Mouse (Mus musculus): ENCODE data around the gene Spata32. TPM values are rescaled to one million over a fixed set of nuclear protein-coding genes. Genes with fewer than 3 reads are reported as not detected.

Gene Spata32
- polyA plus RNA-seq (2014; fragmentation: Illumina TruSeq; extraction: RNeasy Lipid Tissue Mini Kit (QIAGEN cat#74804); ENCODE audit: insufficient read depth, low read depth, low replicate concordance): not detected

GRCm38 (mm10) chr11:103217790-103218516 lies at the start of gene Spata32:
Spata32 (minus strand) TSS chr11:103218432.

DNA sequence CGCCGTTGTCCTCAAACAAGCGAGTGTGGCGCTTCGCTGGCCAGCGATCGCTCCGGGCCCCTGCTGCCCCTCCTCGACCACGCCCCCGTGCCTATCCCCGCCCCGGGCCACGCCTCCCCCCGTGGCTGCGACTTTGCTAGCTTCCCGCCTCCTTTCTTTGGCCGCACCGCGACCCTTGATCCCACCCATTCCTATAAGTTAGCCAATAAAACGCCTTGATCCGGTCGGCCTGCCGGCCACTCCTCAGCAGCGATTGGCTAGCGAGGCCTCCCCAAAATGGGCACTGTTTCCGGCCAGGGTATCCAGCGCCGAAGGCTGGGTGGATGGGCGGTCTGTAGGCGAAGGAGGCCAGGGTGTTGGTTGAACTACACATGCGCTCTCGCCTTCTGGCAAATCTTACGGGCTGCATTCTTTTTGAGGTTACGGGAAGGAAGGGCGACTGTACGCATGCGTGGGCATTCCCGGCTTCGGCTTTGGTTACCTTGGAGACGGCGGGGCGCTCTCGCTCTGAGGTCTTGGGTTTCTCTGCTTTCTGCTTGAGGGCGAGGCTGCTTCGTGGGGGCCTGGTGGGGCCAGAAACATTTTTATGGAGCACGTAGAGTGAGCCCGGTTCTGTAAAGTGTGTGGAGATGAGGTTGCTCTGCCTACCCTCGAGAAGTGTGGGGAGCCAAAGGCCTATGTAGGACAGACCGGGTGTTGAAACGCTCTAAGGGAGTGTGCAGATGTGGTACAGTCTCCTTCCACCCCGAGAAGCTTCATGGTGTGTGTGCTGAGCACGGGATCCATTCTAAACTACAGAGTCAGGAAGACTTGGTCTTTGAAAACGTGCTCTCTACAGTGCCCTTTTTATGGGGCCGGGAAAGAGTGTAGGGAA lies 49.4 kb upstream of the Spata32 start, which contains the start of gene Map3k14:
Gene Map3k14, minus strand, starts transcription at position 127 of the 874 bp plus-strand sequence.

GRCm38 (mm10) chr11:103208458-103208857 lies 9.8 kb downstream of the Spata32 start, which contains the start of gene 1700023F06Rik:
1700023F06Rik (minus strand) TSS chr11:103208558.

DNA sequence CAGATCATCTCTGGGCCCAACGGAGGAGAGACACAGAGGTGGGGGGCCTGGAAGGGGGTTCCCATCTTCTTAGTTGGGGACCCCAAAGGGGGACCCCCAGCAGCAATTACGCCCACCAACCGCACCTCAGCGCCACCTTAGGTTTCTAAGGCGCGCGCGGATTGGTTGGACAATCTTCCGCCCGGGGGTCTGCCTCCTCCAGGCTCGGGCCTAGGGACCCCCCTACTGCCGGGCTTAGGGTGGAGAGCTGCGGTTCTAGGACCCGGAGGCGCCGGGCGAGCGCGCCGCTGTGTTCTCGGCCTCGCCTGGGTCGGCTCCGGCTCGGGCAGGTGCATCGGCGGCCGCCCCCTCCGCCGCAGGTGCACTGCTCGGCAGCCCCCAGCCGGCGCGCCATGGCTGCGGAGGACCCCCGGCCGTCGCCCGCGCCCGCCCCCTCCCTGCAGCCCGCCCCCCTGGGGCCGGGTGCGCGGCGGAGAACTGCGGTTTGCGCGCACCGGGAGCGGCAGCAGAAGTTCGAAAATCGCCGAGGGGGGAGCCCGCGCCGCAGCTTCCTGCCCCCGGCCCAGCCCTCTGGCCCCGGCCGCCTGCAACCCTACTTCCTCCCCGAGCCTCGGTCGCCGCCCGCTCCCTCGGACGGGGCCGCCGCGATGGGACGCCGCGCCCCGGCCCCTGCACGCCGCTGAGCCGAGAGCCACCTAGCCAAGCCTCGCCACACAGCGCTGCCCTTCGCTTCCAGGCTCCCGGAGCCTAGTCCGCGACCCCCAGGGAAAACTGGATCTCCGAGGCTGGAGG lies 47.5 kb downstream of the Spata32 start, which contains the start of gene Fmnl1:
Gene Fmnl1, plus strand, starts transcription at position 614 of the 792 bp plus-strand sequence.

Other genes with a start within 250 kb of the Spata32 start
- gene Nmt1, start 190.2 kb downstream of the Spata32 start, polyA plus RNA-seq (2014; fragmentation: Illumina TruSeq; extraction: RNeasy Lipid Tissue Mini Kit (QIAGEN cat#74804); ENCODE audit: insufficient read depth, low read depth, low replicate concordance): 28.8 TPM
- 19.7 TPM for gene Dcakd, start 190.1 kb downstream of the Spata32 start, polyA plus RNA-seq (2014; fragmentation: Illumina TruSeq; extraction: RNeasy Lipid Tissue Mini Kit (QIAGEN cat#74804); ENCODE audit: insufficient read depth, low read depth, low replicate concordance)
- 4.0 TPM for gene Plcd3, start 116.8 kb downstream of the Spata32 start, polyA plus RNA-seq (2014; fragmentation: Illumina TruSeq; extraction: RNeasy Lipid Tissue Mini Kit (QIAGEN cat#74804); ENCODE audit: insufficient read depth, low read depth, low replicate concordance)
- gene Acbd4, start 116.8 kb downstream of the Spata32 start, polyA plus RNA-seq (2014; fragmentation: Illumina TruSeq; extraction: RNeasy Lipid Tissue Mini Kit (QIAGEN cat#74804); ENCODE audit: insufficient read depth, low read depth, low replicate concordance): 35.5 TPM
- gene Hexim1, start 102.2 kb downstream of the Spata32 start, polyA plus RNA-seq (2014; fragmentation: Illumina TruSeq; extraction: RNeasy Lipid Tissue Mini Kit (QIAGEN cat#74804); ENCODE audit: insufficient read depth, low read depth, low replicate concordance): 25.9 TPM
- 1.9 TPM for gene Hexim2, start 86.0 kb downstream of the Spata32 start, polyA plus RNA-seq (2014; fragmentation: Illumina TruSeq; extraction: RNeasy Lipid Tissue Mini Kit (QIAGEN cat#74804); ENCODE audit: insufficient read depth, low read depth, low replicate concordance)
- 16.7 TPM for gene Fmnl1, start 47.3 kb downstream of the Spata32 start, polyA plus RNA-seq (2014; fragmentation: Illumina TruSeq; extraction: RNeasy Lipid Tissue Mini Kit (QIAGEN cat#74804); ENCODE audit: insufficient read depth, low read depth, low replicate concordance)
- not detected for gene 1700023F06Rik, start 9.9 kb downstream of the Spata32 start, polyA plus RNA-seq (2014; fragmentation: Illumina TruSeq; extraction: RNeasy Lipid Tissue Mini Kit (QIAGEN cat#74804); ENCODE audit: insufficient read depth, low read depth, low replicate concordance)
- gene Map3k14, start 49.0 kb upstream of the Spata32 start, polyA plus RNA-seq (2014; fragmentation: Illumina TruSeq; extraction: RNeasy Lipid Tissue Mini Kit (QIAGEN cat#74804); ENCODE audit: insufficient read depth, low read depth, low replicate concordance): 4.7 TPM
- gene Arhgap27, start 145.3 kb upstream of the Spata32 start, polyA plus RNA-seq (2014; fragmentation: Illumina TruSeq; extraction: RNeasy Lipid Tissue Mini Kit (QIAGEN cat#74804); ENCODE audit: insufficient read depth, low read depth, low replicate concordance): 13.8 TPM
- 11.0 TPM for gene Plekhm1, start 194.3 kb upstream of the Spata32 start, polyA plus RNA-seq (2014; fragmentation: Illumina TruSeq; extraction: RNeasy Lipid Tissue Mini Kit (QIAGEN cat#74804); ENCODE audit: insufficient read depth, low read depth, low replicate concordance)